Mouse (Mus musculus): ENCODE data around the gene Dirc2.

- TF ChIP-seq CTCF (IDR thresholded peaks at IDR 0.05; ENCODE audit: low read depth) (no peak), EP300 (IDR thresholded peaks at IDR 0.05; ENCODE audit: low read depth) (no peak)
These were observed 116.5 kb downstream of the Dirc2 start for GRCm38 (mm10) chr16:35652706-35653105.

Measured in liver, postnatal 0 days (tissue).